ENCODE assay signal across 8 mouse cellular contexts in the genomic region with DNA sequence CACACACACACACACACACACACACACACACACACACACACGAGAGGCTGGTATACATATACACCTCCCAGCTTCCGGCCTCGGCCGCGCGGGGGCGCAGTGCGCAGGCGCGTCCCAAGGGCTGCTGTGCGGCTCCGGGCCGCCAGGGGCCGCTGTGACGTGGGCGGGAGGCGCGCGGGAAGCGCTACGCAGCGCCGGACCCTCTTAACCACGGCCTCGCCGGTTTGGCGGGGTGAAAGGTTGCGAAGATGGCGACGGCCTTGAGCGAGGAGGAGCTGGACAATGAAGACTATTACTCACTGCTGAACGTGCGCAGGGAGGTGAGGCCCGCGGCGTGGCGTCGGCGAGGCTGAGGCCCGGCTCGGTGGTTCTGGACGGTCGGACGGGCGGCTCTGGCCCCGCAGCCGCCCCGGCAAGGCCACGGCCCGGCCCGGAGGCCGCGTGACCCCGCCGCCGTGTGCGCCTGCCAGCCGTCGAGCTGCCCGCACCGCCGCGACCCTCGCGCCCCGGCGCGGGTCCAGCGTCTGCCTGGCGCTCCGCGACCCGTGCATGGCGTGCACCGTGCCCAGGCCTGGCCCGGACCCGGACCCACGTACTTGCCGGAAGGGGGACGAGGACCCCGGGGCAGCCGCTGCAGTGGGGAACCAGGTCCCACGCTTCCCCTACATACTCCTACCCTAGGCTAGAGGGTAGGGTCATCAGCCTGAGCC. TPM values are rescaled to one million over a fixed set of nuclear protein-coding genes. Genes with fewer than 3 reads are reported as not detected.
DNase-seq lines count a peak whose midpoint lies in the region; ATAC-seq lines count a peak whose summit lies in the region.

Gene Dnajc11 (plus strand): TSS at position 187 of the 710 bp plus-strand sequence.

- H3K9ac ChIP-seq in hindbrain, embryonic 11.5 days (ENCODE audit: low read depth, low read length), result peak within 1 kb of the TSS; percentile 96

- H3K27me3 ChIP-seq in hindbrain, embryonic 11.5 days (ENCODE audit: control insufficient read depth, insufficient read depth, low read length), result no peaks in the 10 kb centered on the region

- H3K27ac ChIP-seq in hindbrain, embryonic 11.5 days (ENCODE audit: low read depth, low read length), result peak within 1 kb of the TSS; percentile 54; the same call in 1 of the 2 replicates

- peaks cover 3% of the 10 kb centered on the region; the same call in 1 of the 2 replicates for H3K4me1 ChIP-seq in hindbrain, embryonic 11.5 days (replicated peaks; ENCODE audit: control insufficient read depth, insufficient read depth, low read length)

- under 1% methylated on average over 54 of the region's 83 CpGs for WGBS in hindbrain, embryonic 11.5 days

- no peaks in the 10 kb centered on the region for H3K36me3 ChIP-seq in hindbrain, embryonic 11.5 days (ENCODE audit: control insufficient read depth, insufficient read depth, low read length)

- peak; percentile 91 for ATAC-seq in hindbrain, embryonic 11.5 days (ENCODE audit: low FRiP score)

- DNase-seq in MN1 (ENCODE audit: low spot score), result peak; percentile 93
- peak; percentile 90 for DNase-seq in cerebellum, adult 9-10 months
- peak; percentile 79 to 92 for DNase-seq in frontal cortex, adult 2 months (ENCODE audit: extremely low spot score in 1 of 2, low spot score in 1 of 2)
- DNase-seq in hindbrain, embryonic 11.5 days (ENCODE audit: low spot score), result peak; percentile 97
- DNase-seq in layer of hippocampus, postnatal 10 days (ENCODE audit: low spot score in 2 of 2), result peak; percentile 97
- DNase-seq in lung, postnatal 10 days, result peak; percentile 94
- DNase-seq in ovary, postnatal 36 days (ENCODE audit: low spot score), result peak; percentile 93
- DNase-seq in thymus, postnatal 25 days, result peak; percentile 98

- H3K9me3 ChIP-seq in hindbrain, embryonic 11.5 days (ENCODE audit: control insufficient read depth, low read length), result no peaks in the 10 kb centered on the region

- peak within 1 kb of the TSS; percentile 96 for H3K4me2 ChIP-seq in hindbrain, embryonic 11.5 days (replicated peaks; ENCODE audit: low read depth, low read length)

- H3K4me3 ChIP-seq in hindbrain, embryonic 11.5 days (ENCODE audit: low read depth, low read length), result peak within 1 kb of the TSS; percentile 100

RNA-seq across cellular contexts. Expression of gene Dnajc11, which starts in this region (rescaled TPM):
- 62.5 and 64.2 TPM in 2 replicates for polyA plus RNA-seq in frontal cortex, adult 2 months (2012; rRNA removed)
- polyA plus RNA-seq in hindbrain, embryonic 11.5 days (2014; fragmentation: Nextera tagmentation; extraction: Ambion mirVana), result 73.8 and 80.1 TPM in 2 replicates
- total RNA-seq in layer of hippocampus, postnatal 10 days (2021), result 10 to 100 TPM; 75.8 to 82.0 TPM

Comparison
In these comparisons a context has a peak if more than half of its experiments do, and no peak if none do; other contexts are left out.
1. Peak in every context shown above with its lines: DNase-seq, ATAC-seq, H3K4me3 ChIP-seq and H3K27ac ChIP-seq.